Mouse (Mus musculus) embryonic facial prominence, embryonic 15.5 days (tissue): ENCODE data around the gene Krt222. TPM values are rescaled to one million over a fixed set of nuclear protein-coding genes. Genes with fewer than 3 reads are reported as not detected.
"Not testable (repeated sequence)": the region's sequence is repeated elsewhere in the genome, so short reads cannot be mapped to it uniquely, and the experiment has no call there.

ENCODE experiments used
- ATAC-seq: fragments of 200-750 bp; cut with Nextera tagmentation; 2 replicates; pipeline ENCODE4 v1.8.0; 2017; ENCODE audit warnings: low read depth, moderate TSS enrichment; ENCODE audit not compliant: insufficient number of reproducible peaks, low FRiP score, low TSS enrichment
- H3K27ac ChIP-seq: fragments of 300-500 bp; sonication (generic); replicated peaks from 2 replicates; pipeline ENCODE4 v1.5.1; 2015; ENCODE audit warnings: mild to moderate bottlenecking, inconsistent platforms
- H3K27me3 ChIP-seq: fragments of 300-500 bp; sonication (generic); 2 replicates; pipeline ENCODE4 v1.6.1; 2015; ENCODE audit warnings: inconsistent platforms
- H3K36me3 ChIP-seq: fragments of 300-500 bp; sonication (generic); 2 replicates; pipeline ENCODE4 v1.6.1; 2015; ENCODE audit warnings: mild to moderate bottlenecking, inconsistent platforms
- H3K4me1 ChIP-seq: fragments of 300-500 bp; sonication (generic); 2 replicates; pipeline ENCODE4 v1.6.1; 2015; ENCODE audit warnings: inconsistent platforms
- H3K4me2 ChIP-seq: fragments of 300-500 bp; sonication (generic); replicated peaks from 2 replicates; pipeline ENCODE4 v1.6.1; 2015; ENCODE audit warnings: mild to moderate bottlenecking, inconsistent platforms
- H3K4me3 ChIP-seq: fragments of 300-500 bp; sonication (generic); replicated peaks from 2 replicates; pipeline ENCODE4 v1.5.1; 2015; ENCODE audit warnings: mild to moderate bottlenecking, inconsistent platforms
- H3K9ac ChIP-seq: fragments of 300-500 bp; sonication (generic); 2 replicates; pipeline ENCODE4 v1.6.1; 2015; ENCODE audit warnings: inconsistent platforms
- H3K9me3 ChIP-seq: fragments of 300-500 bp; sonication (generic); replicated peaks from 2 replicates; pipeline ENCODE4 v1.6.1; 2016; ENCODE audit warnings: inconsistent platforms
- WGBS: fragments of 180-500 bp; shearing (Covaris S2); methylation state at CpG from one replicate; pipeline ENCODE4 v1.1.7; 2015; 5-methylcytosine and 5-hydroxymethylcytosine counted together
- polyA plus RNA-seq: library from polyadenylated mRNA; unstranded; fragments of >200 nt; fragmentation: Nextera tagmentation; extraction: Ambion mirVana; gene quantifications from 2 replicates; pipeline ENCODE4 v1.2.1, GENCODE M21; 2015

Gene Krt222
- polyA plus RNA-seq, 1 experiment from 2014 or later = 0.79 TPM

DNA sequence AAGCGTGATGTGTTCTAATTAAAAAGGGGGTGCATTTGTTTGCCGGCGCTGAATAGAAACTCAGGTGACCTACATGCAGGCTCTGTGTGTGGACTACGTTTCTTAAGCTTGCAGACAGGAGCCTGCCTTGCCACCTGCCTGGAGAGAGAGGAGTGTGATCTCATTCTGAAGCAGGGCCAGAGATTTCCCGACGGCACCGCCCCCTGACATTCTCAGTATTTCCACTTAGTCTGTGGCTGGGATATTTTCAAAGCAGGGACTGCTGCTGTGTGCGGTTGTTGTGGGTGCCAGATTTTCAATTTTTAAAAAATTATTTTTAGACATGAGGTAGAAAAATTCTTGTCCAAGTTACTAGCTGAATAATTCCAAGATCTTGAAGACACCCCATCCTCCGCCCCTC lies 21.3 kb upstream of the Krt222 start:
- H3K27ac ChIP-seq = no peak overlapping the region
- H3K36me3 ChIP-seq = no peaks in the 10 kb centered on the region
- ATAC-seq = no peak
- H3K27me3 ChIP-seq = no peaks in the 10 kb centered on the region
- no peak overlapping the region for H3K4me3 ChIP-seq
- no peak overlapping the region for H3K4me2 ChIP-seq
- H3K9ac ChIP-seq = no peak overlapping the region
- 62% methylated on average over 9 of the region's 9 CpGs for WGBS
- no peaks in the 10 kb centered on the region for H3K4me1 ChIP-seq
- H3K9me3 ChIP-seq = no peaks in the 10 kb centered on the region

DNA sequence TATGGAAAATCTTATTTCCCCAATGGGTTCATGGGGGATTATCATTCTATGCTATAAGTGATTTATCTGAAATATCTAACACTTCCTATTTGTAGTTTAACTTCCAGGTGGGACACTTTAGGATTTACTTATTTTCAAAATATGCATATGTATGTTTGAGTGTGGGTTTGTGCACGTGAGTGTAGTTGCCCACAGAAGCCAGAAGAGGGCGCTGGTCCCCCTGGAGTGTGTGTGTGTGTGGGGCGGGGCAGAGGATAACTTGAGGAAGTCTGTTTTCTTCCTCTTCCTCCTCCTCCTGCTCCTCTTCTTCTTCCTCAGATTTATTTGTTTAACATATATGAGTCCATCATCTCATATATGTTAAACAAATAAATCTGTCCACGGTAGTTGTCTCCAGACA lies 12.3 kb upstream of the Krt222 start:
- Histone ChIP-seq H3K4me2 (no peak overlapping the region), H3K27ac (no peak overlapping the region), H3K4me1 (no peaks in the 10 kb centered on the region), H3K9ac (no peak overlapping the region), H3K36me3 (no peaks in the 10 kb centered on the region), H3K4me3 (no peak overlapping the region), H3K9me3 (no peaks in the 10 kb centered on the region), H3K27me3 (no peaks in the 10 kb centered on the region)
- 76% methylated on average over 4 of the region's 4 CpGs for WGBS
- no peak for ATAC-seq

DNA sequence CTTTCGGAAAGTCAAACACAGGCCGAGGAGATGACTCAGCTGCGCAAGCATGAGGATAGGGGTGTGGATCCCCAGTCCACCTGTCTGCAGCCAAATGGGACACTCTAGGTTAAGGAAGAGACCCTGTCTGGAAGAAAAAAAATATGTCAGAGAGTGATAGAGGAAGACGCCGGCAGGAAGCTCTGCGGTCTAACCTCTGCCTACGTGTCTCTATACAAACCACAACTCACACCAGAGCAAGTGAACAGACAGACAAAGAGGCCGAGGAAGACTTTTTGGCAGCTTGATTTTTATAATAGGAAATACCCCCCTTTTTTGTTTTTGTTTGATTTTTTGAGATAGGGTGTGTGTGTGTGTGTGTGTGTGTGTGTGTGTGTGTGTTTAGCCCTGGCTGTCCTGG lies 11.4 kb upstream of the Krt222 start:
- no peaks in the 10 kb centered on the region for H3K9me3 ChIP-seq
- H3K27ac ChIP-seq = no peak overlapping the region
- ATAC-seq = no peak
- H3K4me3 ChIP-seq = no peak overlapping the region
- no peak overlapping the region for H3K4me2 ChIP-seq
- H3K9ac ChIP-seq = no peak overlapping the region
- H3K4me1 ChIP-seq = 0 out of 2 replicates have a peak, but pooled peaks cover under 1% of the 10 kb centered on the region
- H3K27me3 ChIP-seq = no peaks in the 10 kb centered on the region
- WGBS = 93% methylated on average over 8 of the region's 8 CpGs
- no peaks in the 10 kb centered on the region for H3K36me3 ChIP-seq

DNA sequence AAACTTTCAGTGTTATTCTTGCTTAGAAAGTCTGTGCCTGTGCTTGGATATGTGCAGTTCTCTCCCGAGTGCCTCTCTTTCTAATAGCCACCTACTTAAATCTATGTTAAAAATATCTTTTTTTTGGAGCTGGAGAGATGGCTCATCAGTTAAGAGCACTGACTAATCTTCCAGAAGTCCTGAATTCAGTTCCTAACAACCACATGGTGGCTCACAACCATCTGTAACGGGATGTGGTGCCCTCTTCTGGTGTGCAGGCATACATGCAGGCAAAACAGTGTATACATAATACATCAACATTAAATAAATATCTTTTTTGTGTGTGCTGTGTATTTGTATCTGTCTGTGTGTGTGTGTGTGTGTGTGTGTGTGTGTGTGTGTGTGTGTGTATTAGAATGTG lies 10.0 kb upstream of the Krt222 start:
- no peak overlapping the region for H3K4me2 ChIP-seq
- WGBS = 52% methylated on average over 2 of the region's 2 CpGs
- H3K4me3 ChIP-seq = no peak overlapping the region
- H3K36me3 ChIP-seq = no peaks in the 10 kb centered on the region
- no peak overlapping the region for H3K9ac ChIP-seq
- ATAC-seq = no peak
- no peaks in the 10 kb centered on the region for H3K9me3 ChIP-seq
- H3K27ac ChIP-seq = no peak overlapping the region
- H3K27me3 ChIP-seq = no peaks in the 10 kb centered on the region
- peaks cover 6% of the 10 kb centered on the region; the same call in 1 of the 2 replicates for H3K4me1 ChIP-seq

DNA sequence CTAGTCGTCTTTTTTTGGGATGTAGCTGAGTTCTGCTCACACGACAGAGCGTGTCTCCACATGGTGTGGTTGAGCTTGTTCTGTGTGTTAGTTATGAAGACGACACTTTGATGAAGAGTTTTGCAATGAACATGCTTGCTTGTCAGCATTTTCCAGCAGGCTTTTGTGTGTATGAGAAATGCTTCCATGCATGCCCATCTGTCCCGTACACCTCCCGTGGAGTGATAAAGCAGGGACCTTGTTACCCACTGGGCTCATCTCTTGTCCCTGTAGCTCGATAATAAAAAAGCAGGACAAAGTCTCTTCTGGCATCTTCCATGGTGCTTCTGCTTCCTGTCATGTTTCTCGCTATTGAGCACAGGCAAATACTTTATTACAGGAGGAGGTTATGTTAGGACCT lies 8.8 kb upstream of the Krt222 start:
- Histone ChIP-seq H3K9ac (no peak overlapping the region), H3K27ac (no peak overlapping the region), H3K27me3 (no peaks in the 10 kb centered on the region), H3K36me3 (no peaks in the 10 kb centered on the region), H3K9me3 (no peaks in the 10 kb centered on the region), H3K4me2 (no peak overlapping the region), H3K4me3 (no peak overlapping the region), H3K4me1 (peaks cover 6% of the 10 kb centered on the region; the same call in 1 of the 2 replicates)
- ATAC-seq = no peak
- WGBS = 62% methylated on average over 8 of the region's 8 CpGs

DNA sequence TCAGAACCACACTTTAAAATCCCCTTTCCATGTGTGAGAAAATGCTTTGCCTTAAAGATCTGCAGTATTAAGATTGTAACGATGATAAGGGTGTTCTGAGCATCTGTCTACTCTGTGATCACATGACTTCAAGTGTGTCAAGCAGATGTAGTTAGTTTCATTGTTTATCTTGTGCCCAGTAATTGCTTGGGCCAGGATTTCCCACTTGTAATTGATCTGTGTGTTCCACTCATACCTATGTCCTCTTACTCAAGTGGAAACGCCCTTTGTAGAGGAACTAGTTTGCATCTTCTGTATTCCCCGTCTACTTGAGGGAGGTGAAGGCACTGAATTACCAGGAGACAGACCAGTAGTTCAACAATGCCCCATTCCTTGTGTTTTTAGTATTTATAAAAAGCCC lies 6.8 kb upstream of the Krt222 start:
- 19% methylated on average over 3 of the region's 3 CpGs for WGBS
- H3K4me3 ChIP-seq = no peak overlapping the region
- no peaks in the 10 kb centered on the region for H3K27me3 ChIP-seq
- no peak overlapping the region for H3K4me2 ChIP-seq
- ATAC-seq = no peak
- no peaks in the 10 kb centered on the region for H3K36me3 ChIP-seq
- H3K9ac ChIP-seq = no peak overlapping the region
- no peak overlapping the region for H3K27ac ChIP-seq
- peaks cover 6% of the 10 kb centered on the region; the same call in 1 of the 2 replicates for H3K4me1 ChIP-seq
- no peaks in the 10 kb centered on the region for H3K9me3 ChIP-seq

DNA sequence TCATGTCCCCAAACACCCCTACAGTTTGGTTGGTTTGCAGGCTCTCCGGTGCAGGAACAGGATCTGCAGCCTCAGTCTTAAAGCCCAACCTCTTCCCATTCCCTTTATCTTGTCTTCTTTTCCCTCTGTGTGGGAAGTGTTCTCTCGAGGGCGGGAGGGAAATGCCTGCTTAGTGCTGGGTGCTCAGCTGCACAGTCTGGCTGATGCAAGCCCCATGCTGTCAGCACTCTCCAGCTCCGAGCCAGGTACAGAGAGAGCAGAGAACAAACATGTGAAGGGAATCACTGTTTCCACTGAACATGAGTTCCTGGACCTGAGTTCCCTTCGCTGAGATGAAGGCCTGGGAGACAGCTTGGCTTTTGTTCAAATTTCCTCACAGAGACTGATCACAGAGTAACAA lies 6.4 kb upstream of the Krt222 start:
- 32% methylated on average over 5 of the region's 5 CpGs for WGBS
- ATAC-seq = 0 out of 2 replicates have a peak, but pooled peaks have one; percentile 29
- no peak overlapping the region for H3K27ac ChIP-seq

DNA sequence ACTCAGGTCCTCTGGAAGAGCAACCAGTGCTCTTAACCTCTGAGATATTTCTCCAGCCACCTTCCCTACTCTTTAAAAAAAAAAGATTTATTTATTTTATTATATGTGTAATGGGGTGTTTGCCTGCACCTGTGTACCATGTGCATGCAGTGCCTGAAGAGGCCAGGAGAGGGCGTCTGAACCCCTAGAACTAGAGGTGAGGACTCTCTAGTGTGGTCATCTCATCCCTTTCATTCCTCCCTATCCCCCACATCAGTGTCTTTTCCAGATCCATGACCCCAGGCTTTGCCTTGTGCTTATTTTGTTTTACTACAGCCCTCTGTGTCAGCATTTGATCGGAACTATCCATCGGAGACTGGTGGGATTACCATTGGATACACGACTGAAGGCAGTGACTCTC lies 5.2 kb upstream of the Krt222 start:
- Histone ChIP-seq H3K4me2 (no peak overlapping the region), H3K4me1 (peaks cover 7% of the 10 kb centered on the region; the same call in 1 of the 2 replicates), H3K27ac (no peak overlapping the region), H3K9me3 (no peaks in the 10 kb centered on the region), H3K27me3 (no peaks in the 10 kb centered on the region), H3K9ac (no peak overlapping the region), H3K36me3 (no peaks in the 10 kb centered on the region), H3K4me3 (no peak overlapping the region)
- no peak for ATAC-seq
- 62% methylated on average over 4 of the region's 4 CpGs for WGBS

More for the DNA sequence above, 6.4 kb upstream of the Krt222 start:
- no peaks in the 10 kb centered on the region for H3K36me3 ChIP-seq
- no peaks in the 10 kb centered on the region for H3K27me3 ChIP-seq
- no peak overlapping the region for H3K4me3 ChIP-seq
- H3K4me1 ChIP-seq = peaks cover 6% of the 10 kb centered on the region; the same call in 1 of the 2 replicates
- H3K4me2 ChIP-seq = no peak overlapping the region
- no peak overlapping the region for H3K9ac ChIP-seq
- H3K9me3 ChIP-seq = no peaks in the 10 kb centered on the region

DNA sequence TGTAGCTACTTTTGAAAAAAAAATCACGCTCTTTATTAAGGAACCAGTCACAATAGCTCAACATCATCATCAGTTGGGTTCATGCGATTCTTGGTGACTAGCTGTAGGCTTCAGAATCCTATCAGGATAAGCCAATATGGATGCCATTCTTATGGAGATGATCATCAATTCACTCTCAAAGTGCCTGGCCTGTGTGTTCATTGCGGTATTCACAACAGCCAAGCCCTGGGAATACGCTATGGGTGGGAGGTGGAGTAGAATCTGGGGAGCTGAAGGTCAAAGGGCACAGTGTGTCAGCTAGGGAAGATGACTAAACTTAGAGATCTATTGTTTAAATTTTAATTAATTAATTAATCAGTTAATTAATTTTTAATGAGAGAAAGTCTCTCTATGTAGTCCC lies 4.0 kb upstream of the Krt222 start:
- Histone ChIP-seq H3K4me1 (peaks cover 14% of the 10 kb centered on the region), H3K9ac (no peak overlapping the region), H3K4me3 (no peak overlapping the region), H3K36me3 (no peaks in the 10 kb centered on the region), H3K9me3 (no peaks in the 10 kb centered on the region), H3K4me2 (no peak overlapping the region), H3K27ac (no peak overlapping the region), H3K27me3 (no peaks in the 10 kb centered on the region)
- 95% methylated on average over 4 of the region's 4 CpGs for WGBS
- no peak for ATAC-seq

DNA sequence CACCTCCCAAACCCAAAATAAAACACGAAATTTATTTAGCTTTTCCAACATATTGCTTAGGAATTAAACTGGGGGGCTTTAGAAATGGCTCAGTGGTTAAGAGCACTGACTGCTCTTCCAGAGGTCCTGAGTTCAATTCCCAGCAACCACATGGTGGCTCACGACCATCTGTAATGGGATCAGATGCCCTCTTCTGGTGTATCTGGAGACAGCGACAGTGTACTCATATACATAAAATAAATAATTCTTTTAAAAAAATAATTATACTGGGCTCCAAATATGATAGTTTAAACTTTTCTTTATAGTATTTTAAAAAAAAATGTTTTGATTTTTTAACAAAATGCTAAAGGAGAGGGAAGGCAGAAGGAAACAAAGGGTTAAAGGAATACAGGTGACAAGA lies 634 bp upstream of the Krt222 start:
- not testable (repeated sequence) for H3K4me1 ChIP-seq, H3K9ac ChIP-seq, H3K9me3 ChIP-seq, H3K27me3 ChIP-seq, H3K27ac ChIP-seq, ATAC-seq, H3K36me3 ChIP-seq, H3K4me2 ChIP-seq, H3K4me3 ChIP-seq
- WGBS = 47% methylated on average over 3 of the region's 3 CpGs

DNA sequence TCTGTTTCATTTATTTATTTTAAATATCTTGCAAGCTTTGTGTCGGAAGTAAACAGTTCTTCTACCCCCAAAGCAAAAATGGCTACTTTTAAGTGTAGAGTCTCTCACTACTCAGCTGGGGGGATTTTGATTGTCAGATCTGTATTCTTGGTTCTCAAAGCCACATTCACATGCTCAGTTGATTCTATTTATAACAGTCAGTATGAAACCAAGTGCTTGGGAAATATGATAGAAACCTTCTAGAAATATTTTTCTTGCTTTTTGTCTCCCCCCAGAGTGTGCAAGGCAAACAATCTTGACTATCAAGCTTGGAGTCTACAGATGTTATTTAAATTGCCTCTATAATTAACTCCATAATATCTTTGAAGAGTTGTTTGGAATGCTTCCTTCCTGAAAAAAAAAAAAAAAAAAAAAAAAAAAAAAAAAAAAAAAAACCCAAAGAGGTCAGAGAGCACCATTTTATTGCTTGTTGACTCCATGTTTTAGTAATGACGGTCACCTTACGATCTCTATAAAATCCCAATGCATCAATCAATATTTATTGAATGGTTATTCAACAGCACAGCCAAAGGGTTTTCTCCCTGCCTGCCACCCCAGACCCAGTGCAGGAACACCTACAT lies 575 bp downstream of the Krt222 start:
- Histone ChIP-seq H3K4me3 (peak overlapping the region; percentile 31), H3K9ac (no peak overlapping the region), H3K27me3 (no peaks in the 10 kb centered on the region), H3K4me1 (peaks cover 7% of the 10 kb centered on the region), H3K27ac (no peak overlapping the region), H3K9me3 (no peaks in the 10 kb centered on the region), H3K36me3 (no peaks in the 10 kb centered on the region), H3K4me2 (peak overlapping the region; percentile 47)
- no peak for ATAC-seq
- 52% methylated on average over 3 of the region's 3 CpGs for WGBS

DNA sequence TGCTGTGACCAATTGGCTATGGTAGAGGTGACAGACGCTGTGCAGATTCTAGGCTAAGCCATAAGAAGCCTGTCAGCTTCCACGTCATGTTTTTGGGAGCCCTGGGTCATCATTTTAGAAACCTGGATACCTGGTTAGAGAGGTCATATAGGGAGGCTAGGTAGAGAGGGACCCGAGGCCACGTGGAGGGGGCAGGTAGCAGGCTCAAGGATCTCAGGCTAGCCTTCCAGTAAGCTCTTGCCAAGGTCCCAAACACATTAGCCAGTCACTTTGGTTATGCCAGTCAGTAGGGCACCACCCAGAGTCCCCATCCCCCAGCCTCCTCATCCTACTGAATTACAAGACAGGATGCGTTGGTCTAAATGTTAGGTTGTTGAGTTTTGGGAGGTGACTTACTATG lies 1.8 kb downstream of the Krt222 start:
- no peaks in the 10 kb centered on the region for H3K9me3 ChIP-seq
- no peaks in the 10 kb centered on the region for H3K36me3 ChIP-seq
- no peaks in the 10 kb centered on the region for H3K27me3 ChIP-seq
- no peak overlapping the region for H3K9ac ChIP-seq
- 68% methylated on average over 5 of the region's 5 CpGs for WGBS
- peaks cover 7% of the 10 kb centered on the region for H3K4me1 ChIP-seq
- H3K4me3 ChIP-seq = no peak overlapping the region
- H3K27ac ChIP-seq = no peak overlapping the region
- no peak for ATAC-seq
- no peak overlapping the region for H3K4me2 ChIP-seq
